11 mouse cellular contexts compared by ENCODE assay signal in genomic region chr2:35767834-35768537, GRCm38 (mm10).
DNase-seq lines count a peak whose midpoint lies in the region; ATAC-seq and TF ChIP-seq lines count a peak whose summit lies in the region.
"Had no signal": no experiment of that assay in that cellular context is flagged by ENCODE, and none has a peak within 500 bp of the region (broad histone marks: within the 10 kb centered on the region; RNA-seq: fewer than 3 reads in every experiment).

No protein-coding gene starts in this region.

- peak; percentile 19 for DNase-seq in embryo, embryonic 11 days
- DNase-seq in embryo, embryonic 10.5 days (ENCODE audit: low spot score): no peak
- DNase-seq in lung, postnatal 0 days (ENCODE audit: low spot score): peak; percentile 11
- DNase-seq in lung, postnatal 4 days: no peak
- peak; percentile 56 to 70 for DNase-seq in left cerebral cortex, adult 2 months (ENCODE audit: extremely low spot score in 1 of 2, low spot score in 2 of 2)
- peak; percentile 74 to 88 for DNase-seq in right cerebral cortex, postnatal 36 days (ENCODE audit: low spot score in 2 of 2)
- no peak for DNase-seq in thymus, postnatal 0 days (ENCODE audit: low spot score)
- DNase-seq: cerebellum, adult 9-10 months; gastrocnemius, postnatal 10 days had no signal

- no peaks in the 10 kb centered on the region for H3K9me3 ChIP-seq in lung, postnatal 0 days (ENCODE audit: low read length)
- H3K9me3 ChIP-seq: stomach, embryonic 15.5 days had no signal

- no peak for TF ChIP-seq CTCF in lung, postnatal 0 days (IDR thresholded peaks at IDR 0.05)
- TF ChIP-seq CTCF in left cerebral cortex, adult 2 months (IDR thresholded peaks at IDR 0.05): no peak

- no peaks in the 10 kb centered on the region for H3K36me3 ChIP-seq in lung, postnatal 0 days (ENCODE audit: insufficient read depth, low read length)
- H3K36me3 ChIP-seq: stomach, embryonic 15.5 days had no signal

- no peaks in the 10 kb centered on the region for H3K4me1 ChIP-seq in lung, postnatal 0 days (ENCODE audit: insufficient read depth, low read depth, low read length)
- H3K4me1 ChIP-seq: stomach, embryonic 15.5 days had no signal

- H3K9ac ChIP-seq in lung, postnatal 0 days (replicated peaks; ENCODE audit: low read depth): no peak overlapping the region
- H3K9ac ChIP-seq: stomach, embryonic 15.5 days had no signal

- peak; percentile 46 for ATAC-seq in lung, postnatal 0 days
- ATAC-seq in CD4-positive, CD25-positive, alpha-beta regulatory T cell, adult 4 months: no peak

- no peak overlapping the region for H3K4me3 ChIP-seq in lung, postnatal 0 days (ENCODE audit: low read depth, low read length)
- no peak overlapping the region for H3K4me3 ChIP-seq in left cerebral cortex, adult 2 months
- H3K4me3 ChIP-seq: stomach, embryonic 15.5 days had no signal

- WGBS in lung, postnatal 0 days: 44% methylated on average over 14 of the region's 14 CpGs

- intact Hi-C loops in left cerebral cortex, adult 2 months (cut with DNase I): loop anchor here (2.0 to 10.0 kb wide), 4 partner anchors 53 to 209 kb away; partner anchors contain the start of gene Dab2ip

- H3K27ac ChIP-seq in lung, postnatal 0 days (ENCODE audit: low read length): no peak overlapping the region
- H3K27ac ChIP-seq in left cerebral cortex, adult 2 months: peak overlapping the region; percentile 76
- H3K27ac ChIP-seq: stomach, embryonic 15.5 days had no signal

- no peak for TF ChIP-seq EP300 in lung, postnatal 0 days (IDR thresholded peaks at IDR 0.05)

- no peak overlapping the region for H3K4me2 ChIP-seq in lung, postnatal 0 days (replicated peaks; ENCODE audit: low read depth, low read length)
- H3K4me2 ChIP-seq: stomach, embryonic 15.5 days had no signal

- no peaks in the 10 kb centered on the region for H3K27me3 ChIP-seq in lung, postnatal 0 days (replicated peaks; ENCODE audit: insufficient read depth, low read length)
- H3K27me3 ChIP-seq: stomach, embryonic 15.5 days had no signal

Comparison
In these comparisons a context has a peak if more than half of its experiments do, and no peak if none do; other contexts are left out.
1. DNase-seq: peak in embryo, embryonic 11 days (single experiment), lung, postnatal 0 days (single experiment), left cerebral cortex, adult 2 months (2 of 2) and right cerebral cortex, postnatal 36 days (2 of 2); none in embryo, embryonic 10.5 days (single experiment), lung, postnatal 4 days (0 of 2) and thymus, postnatal 0 days (single experiment).